Mouse (Mus musculus): ENCODE measurements around the gene Clic1. TPM values are rescaled to one million over a fixed set of nuclear protein-coding genes. Genes with fewer than 3 reads are reported as not detected.
A peak's percentile ranks its signal among the peaks of the same experiment; 100 is the strongest.

Gene Clic1
- polyA plus RNA-seq, 1 experiment from 2014 or later = 86.4 TPM

GRCm38 (mm10) chr17:35085208-35085865 lies 35.6 kb downstream of the Clic1 start, which contains the start of gene Ly6g6f:
Ly6g6f (minus strand) TSS chr17:35085610.
- Histone ChIP-seq H3K36me3 (ENCODE audit: control insufficient read depth, insufficient read depth, low read length) (no peaks in the 10 kb centered on the region), H3K9ac (ENCODE audit: low read depth, low read length) (no peak within 1 kb of the TSS), H3K9me3 (replicated peaks; ENCODE audit: control insufficient read depth, low read length) (no peaks in the 10 kb centered on the region), H3K4me1 (ENCODE audit: control insufficient read depth, insufficient read depth, low read length) (peaks cover 6% of the 10 kb centered on the region), H3K4me2 (no peak within 1 kb of the TSS), H3K27me3 (ENCODE audit: control insufficient read depth, insufficient read depth, low read length) (no peaks in the 10 kb centered on the region), H3K27ac (ENCODE audit: low read depth, low read length) (no peak within 1 kb of the TSS), H3K4me3 (ENCODE audit: low read depth, low read length) (no peak within 1 kb of the TSS)
- no peak for ATAC-seq (replicated peaks; ENCODE audit: insufficient number of reproducible peaks, low FRiP score, low TSS enrichment)
- 59% methylated on average over 7 of the region's 7 CpGs for WGBS (ENCODE audit: insufficient replicate concordance)

DNA sequence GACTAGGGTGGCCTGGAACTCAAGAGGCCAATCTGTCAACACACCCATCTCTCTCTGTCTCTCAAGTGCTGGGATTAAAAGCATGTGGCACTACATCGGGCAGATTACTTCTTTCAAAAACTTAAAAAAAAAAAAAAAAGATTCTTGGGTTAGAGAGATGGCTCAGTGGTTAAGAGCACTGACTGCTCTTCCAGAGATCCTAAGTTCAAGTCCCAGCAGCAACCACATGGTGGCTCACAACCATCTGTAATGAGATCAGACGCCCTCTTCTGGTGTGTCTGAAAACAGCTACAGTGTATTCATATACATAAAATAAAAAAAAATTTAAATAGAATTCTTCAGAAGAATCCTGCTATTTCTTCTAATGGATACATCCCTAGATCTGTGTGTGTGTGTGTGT lies 38.4 kb downstream of the Clic1 start:
- 48% methylated on average over 2 of the region's 2 CpGs for WGBS (ENCODE audit: insufficient replicate concordance)
- Histone ChIP-seq H3K27me3 (ENCODE audit: control insufficient read depth, insufficient read depth, low read length) (no peaks in the 10 kb centered on the region), H3K27ac (ENCODE audit: low read depth, low read length) (no peak overlapping the region), H3K9ac (ENCODE audit: low read depth, low read length) (no peak overlapping the region), H3K4me1 (ENCODE audit: control insufficient read depth, insufficient read depth, low read length) (peaks cover 9% of the 10 kb centered on the region), H3K4me3 (ENCODE audit: low read depth, low read length) (no peak overlapping the region), H3K4me2 (no peak overlapping the region), H3K36me3 (ENCODE audit: control insufficient read depth, insufficient read depth, low read length) (peaks cover 13% of the 10 kb centered on the region), H3K9me3 (replicated peaks; ENCODE audit: control insufficient read depth, low read length) (no peaks in the 10 kb centered on the region)
- no peak for ATAC-seq (replicated peaks; ENCODE audit: insufficient number of reproducible peaks, low FRiP score, low TSS enrichment)

GRCm38 (mm10) chr17:35088825-35089644 lies 39.3 kb downstream of the Clic1 start, which contains the start of gene Abhd16a:
Abhd16a (plus strand) TSS chr17:35089263.
- H3K27me3 ChIP-seq (ENCODE audit: control insufficient read depth, insufficient read depth, low read length) = no peaks in the 10 kb centered on the region
- peak within 1 kb of the TSS; percentile 97 for H3K9ac ChIP-seq (ENCODE audit: low read depth, low read length)
- peak within 1 kb of the TSS; percentile 69 for H3K4me3 ChIP-seq (ENCODE audit: low read depth, low read length)
- no peaks in the 10 kb centered on the region for H3K9me3 ChIP-seq (replicated peaks; ENCODE audit: control insufficient read depth, low read length)
- H3K27ac ChIP-seq (ENCODE audit: low read depth, low read length) = peak within 1 kb of the TSS; percentile 96
- peaks cover 13% of the 10 kb centered on the region for H3K36me3 ChIP-seq (ENCODE audit: control insufficient read depth, insufficient read depth, low read length)
- H3K4me1 ChIP-seq (ENCODE audit: control insufficient read depth, insufficient read depth, low read length) = peaks cover 9% of the 10 kb centered on the region
- H3K4me2 ChIP-seq = peak within 1 kb of the TSS; percentile 84
- 2% methylated on average over 67 of the region's 67 CpGs for WGBS (ENCODE audit: insufficient replicate concordance)
- peak; percentile 97 for ATAC-seq (replicated peaks; ENCODE audit: insufficient number of reproducible peaks, low FRiP score, low TSS enrichment)

GRCm38 (mm10) chr17:35090166-35090932 lies 40.6 kb downstream of the Clic1 start:
- 68% methylated on average over 8 of the region's 8 CpGs for WGBS (ENCODE audit: insufficient replicate concordance)
- H3K36me3 ChIP-seq (ENCODE audit: control insufficient read depth, insufficient read depth, low read length) = peaks cover 18% of the 10 kb centered on the region
- no peak for ATAC-seq (replicated peaks; ENCODE audit: insufficient number of reproducible peaks, low FRiP score, low TSS enrichment)
- H3K4me2 ChIP-seq = peak overlapping the region; percentile 84
- peaks cover 12% of the 10 kb centered on the region for H3K4me1 ChIP-seq (ENCODE audit: control insufficient read depth, insufficient read depth, low read length)
- H3K4me3 ChIP-seq (ENCODE audit: low read depth, low read length) = peak overlapping the region; percentile 69
- no peak overlapping the region for H3K27ac ChIP-seq (ENCODE audit: low read depth, low read length)
- H3K27me3 ChIP-seq (ENCODE audit: control insufficient read depth, insufficient read depth, low read length) = no peaks in the 10 kb centered on the region
- peak overlapping the region; percentile 97 for H3K9ac ChIP-seq (ENCODE audit: low read depth, low read length)
- no peaks in the 10 kb centered on the region for H3K9me3 ChIP-seq (replicated peaks; ENCODE audit: control insufficient read depth, low read length)

- Histone ChIP-seq H3K9ac (ENCODE audit: low read depth, low read length) (no peak overlapping the region), H3K27ac (ENCODE audit: low read depth, low read length) (no peak overlapping the region), H3K27me3 (ENCODE audit: control insufficient read depth, insufficient read depth, low read length) (no peaks in the 10 kb centered on the region), H3K4me2 (no peak overlapping the region), H3K9me3 (replicated peaks; ENCODE audit: control insufficient read depth, low read length) (no peaks in the 10 kb centered on the region), H3K36me3 (ENCODE audit: control insufficient read depth, insufficient read depth, low read length) (peaks cover 24% of the 10 kb centered on the region), H3K4me1 (ENCODE audit: control insufficient read depth, insufficient read depth, low read length) (peaks cover 12% of the 10 kb centered on the region), H3K4me3 (ENCODE audit: low read depth, low read length) (no peak overlapping the region)
- WGBS (ENCODE audit: insufficient replicate concordance) = 85% methylated on average over 14 of the region's 14 CpGs
- no peak for ATAC-seq (replicated peaks; ENCODE audit: insufficient number of reproducible peaks, low FRiP score, low TSS enrichment)
These were observed 42.8 kb downstream of the Clic1 start for GRCm38 (mm10) chr17:35092403-35093198.

DNA sequence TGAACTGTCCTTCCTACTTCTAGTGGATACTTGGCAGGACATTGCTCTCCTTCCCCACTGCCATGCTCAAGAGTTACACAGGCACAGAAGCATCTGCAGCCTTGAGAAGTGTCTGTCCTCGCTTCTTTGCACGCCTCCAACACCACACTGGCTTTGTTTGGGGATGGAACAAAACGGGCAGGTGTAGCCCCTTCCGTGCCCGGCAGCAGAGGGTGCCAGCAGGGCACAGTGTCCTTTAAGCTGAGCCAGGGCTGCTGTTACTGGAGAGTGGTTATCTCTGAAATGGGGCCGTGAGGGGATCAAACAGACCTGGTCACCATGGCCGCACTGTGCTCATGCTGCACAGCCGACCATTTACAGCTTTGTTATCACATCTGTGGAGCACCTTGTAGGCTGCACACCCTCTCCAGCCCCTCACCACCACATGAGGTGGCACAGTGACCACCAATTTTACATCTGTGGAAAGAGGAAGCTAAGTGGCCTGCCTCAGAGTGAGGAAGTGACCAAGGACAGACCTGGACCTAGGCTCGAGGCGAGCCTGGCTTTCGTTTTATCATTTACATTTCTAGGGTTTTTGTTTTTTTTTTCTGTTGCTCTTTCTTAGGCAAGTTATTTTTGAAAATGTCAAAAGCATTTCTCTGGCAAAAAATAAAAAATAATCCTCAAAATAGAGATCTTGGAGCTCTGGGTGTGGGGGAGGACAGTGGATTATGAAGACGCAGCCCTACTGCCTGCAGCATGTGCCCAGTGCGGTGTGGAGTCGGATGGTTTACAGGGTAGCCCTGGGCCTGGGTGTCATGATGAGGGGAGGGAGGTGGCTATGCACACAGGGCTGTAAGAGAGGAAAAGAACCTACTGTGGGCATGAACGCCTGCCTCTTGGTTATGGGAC lies 45.0 kb downstream of the Clic1 start:
- Histone ChIP-seq H3K9ac (ENCODE audit: low read depth, low read length) (no peak overlapping the region), H3K27ac (ENCODE audit: low read depth, low read length) (no peak overlapping the region), H3K27me3 (ENCODE audit: control insufficient read depth, insufficient read depth, low read length) (no peaks in the 10 kb centered on the region), H3K4me2 (no peak overlapping the region), H3K4me1 (ENCODE audit: control insufficient read depth, insufficient read depth, low read length) (peaks cover 12% of the 10 kb centered on the region), H3K9me3 (replicated peaks; ENCODE audit: control insufficient read depth, low read length) (no peaks in the 10 kb centered on the region), H3K36me3 (ENCODE audit: control insufficient read depth, insufficient read depth, low read length) (peaks cover 26% of the 10 kb centered on the region), H3K4me3 (ENCODE audit: low read depth, low read length) (no peak overlapping the region)
- ATAC-seq (replicated peaks; ENCODE audit: insufficient number of reproducible peaks, low FRiP score, low TSS enrichment) = no peak
- 81% methylated on average over 15 of the region's 15 CpGs for WGBS (ENCODE audit: insufficient replicate concordance)

GRCm38 (mm10) chr17:35096597-35096996 lies 46.8 kb downstream of the Clic1 start:
- no peaks in the 10 kb centered on the region for H3K9me3 ChIP-seq (replicated peaks; ENCODE audit: control insufficient read depth, low read length)
- peaks cover 3% of the 10 kb centered on the region; the same call in 1 of the 2 replicates for H3K4me1 ChIP-seq (ENCODE audit: control insufficient read depth, insufficient read depth, low read length)
- WGBS (ENCODE audit: insufficient replicate concordance) = 80% methylated on average over 12 of the region's 12 CpGs
- ATAC-seq (replicated peaks; ENCODE audit: insufficient number of reproducible peaks, low FRiP score, low TSS enrichment) = no peak
- H3K27ac ChIP-seq (ENCODE audit: low read depth, low read length) = no peak overlapping the region
- no peak overlapping the region for H3K4me2 ChIP-seq
- no peak overlapping the region for H3K9ac ChIP-seq (ENCODE audit: low read depth, low read length)
- peaks cover 29% of the 10 kb centered on the region for H3K36me3 ChIP-seq (ENCODE audit: control insufficient read depth, insufficient read depth, low read length)
- H3K4me3 ChIP-seq (ENCODE audit: low read depth, low read length) = no peak overlapping the region
- H3K27me3 ChIP-seq (ENCODE audit: control insufficient read depth, insufficient read depth, low read length) = no peaks in the 10 kb centered on the region

All from heart, embryonic 11.5 days (tissue).